Mouse (Mus musculus) erythroblast, embryonic 14.5 days (primary cell): Measurements from ENCODE around the gene Dgcr2.

Source experiments
- GATA1 ChIP-seq: IDR thresholded peaks from 2 replicates; pipeline ENCODE4 v1.6.1; 2012; ENCODE audit warnings: low read length, inconsistent platforms, mixed read lengths
- TAL1 ChIP-seq: IDR thresholded peaks from 3 replicates; pipeline ENCODE4 v1.6.1; 2012; ENCODE audit warnings: low read length, inconsistent platforms, mixed read lengths

GRCm38 (mm10) chr16:17882196-17882595 lies 16.2 kb downstream of the Dgcr2 start:
- TF ChIP-seq GATA1 (no peak), TAL1 (no peak)
